Mouse (Mus musculus) midbrain, embryonic 14.5 days (tissue): ENCODE results near the gene Fnbp4. TPM values are rescaled to one million over a fixed set of nuclear protein-coding genes. Genes with fewer than 3 reads are reported as not detected.
"Not testable (repeated sequence)": the region's sequence is repeated elsewhere in the genome, so short reads cannot be mapped to it uniquely, and the experiment has no call there.

Source experiments
- ATAC-seq: fragments of 200-750 bp; cut with Nextera tagmentation; 2 replicates; pipeline ENCODE4 v1.8.0; 2017; ENCODE audit warnings: moderate number of reproducible peaks, moderate library complexity; ENCODE audit not compliant: low FRiP score, low TSS enrichment
- DNase-seq: peaks from one replicate; pipeline ENCODE4 v3.0.0-alpha.2; 2015
- H3K27ac ChIP-seq: fragments of 300-500 bp; sonication (generic); replicated peaks from 2 replicates; pipeline ENCODE4 v1.5.1; 2014; ENCODE audit warnings: mild to moderate bottlenecking, low read depth, low read length, moderate library complexity
- H3K27me3 ChIP-seq: fragments of 300-500 bp; sonication (generic); 2 replicates; pipeline ENCODE4 v1.6.1; 2014; ENCODE audit warnings: low read length, control low read depth, mixed read lengths; ENCODE audit not compliant: control insufficient read depth, insufficient read depth
- H3K36me3 ChIP-seq: fragments of 300-500 bp; sonication (generic); 2 replicates; pipeline ENCODE4 v1.6.1; 2014; ENCODE audit warnings: low read length, control low read depth; ENCODE audit not compliant: control insufficient read depth, insufficient read depth
- H3K4me1 ChIP-seq: fragments of 300-500 bp; sonication (generic); 2 replicates; pipeline ENCODE4 v1.6.1; 2014; ENCODE audit warnings: mild to moderate bottlenecking, antibody characterized with exemption, low read length, control low read depth; ENCODE audit not compliant: control insufficient read depth, insufficient read depth
- H3K4me2 ChIP-seq: fragments of 300-500 bp; sonication (generic); 2 replicates; pipeline ENCODE4 v1.6.1; 2014; ENCODE audit warnings: mild to moderate bottlenecking, low read length, moderate library complexity
- H3K4me3 ChIP-seq: fragments of 300-500 bp; sonication (generic); replicated peaks from 2 replicates; pipeline ENCODE4 v1.5.1; 2014; ENCODE audit warnings: low read depth, low read length
- H3K9ac ChIP-seq: fragments of 300-500 bp; sonication (generic); replicated peaks from 2 replicates; pipeline ENCODE4 v1.6.1; 2014; ENCODE audit warnings: mild to moderate bottlenecking, low read length, moderate library complexity
- H3K9me3 ChIP-seq: fragments of 300-500 bp; sonication (generic); 2 replicates; pipeline ENCODE4 v1.6.1; 2016; ENCODE audit warnings: low read length, control low read depth, mixed read lengths; ENCODE audit not compliant: control insufficient read depth
- WGBS: fragments of 180-500 bp; shearing (Covaris S2); extraction: QIAGEN DNeasy Blood & Tissue Kit; methylation state at CpG from one replicate; pipeline ENCODE4 v1.1.7; 2014; 5-methylcytosine and 5-hydroxymethylcytosine counted together
- polyA plus RNA-seq: library from polyadenylated mRNA; unstranded; fragments of >200 nt; fragmentation: Nextera tagmentation; extraction: Ambion mirVana; gene quantifications from 2 replicates; pipeline ENCODE4 v1.2.1, GENCODE M21; 2014

The Fnbp4 gene
- polyA plus RNA-seq, 1 experiment from 2014 or later, result 113 TPM

DNA sequence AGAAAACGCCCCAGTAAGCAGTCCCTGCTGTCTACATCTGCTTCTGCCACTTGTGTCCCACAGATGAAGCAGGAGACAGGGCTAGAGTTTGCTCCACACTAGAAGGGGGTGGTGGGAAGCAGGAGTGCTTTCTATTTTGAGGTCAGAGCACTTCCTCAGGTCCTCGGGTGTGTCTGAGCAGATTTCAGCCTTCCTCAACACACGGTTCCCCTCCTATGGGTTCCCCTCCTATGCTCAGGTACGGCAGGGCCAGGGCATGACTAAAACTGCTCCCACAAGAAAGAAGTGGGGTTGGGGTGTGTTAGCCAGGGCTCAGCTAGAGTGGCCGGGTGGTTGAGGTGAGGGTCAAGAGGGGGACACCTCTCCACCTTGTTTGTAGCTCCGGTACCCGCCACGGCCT is 65.6 kb downstream of the Fnbp4 start:
- no peak for ATAC-seq
- WGBS, result 90% methylated on average over 8 of the region's 8 CpGs
- H3K4me1 ChIP-seq, result no peaks in the 10 kb centered on the region
- H3K4me2 ChIP-seq, result no peak overlapping the region
- no peaks in the 10 kb centered on the region for H3K36me3 ChIP-seq
- H3K9me3 ChIP-seq, result no peaks in the 10 kb centered on the region
- DNase-seq, result no peak
- no peak overlapping the region for H3K4me3 ChIP-seq
- H3K27ac ChIP-seq, result no peak overlapping the region
- H3K27me3 ChIP-seq, result no peaks in the 10 kb centered on the region
- H3K9ac ChIP-seq, result no peak overlapping the region

GRCm38 (mm10) chr2:90815266-90815665 is 70.1 kb downstream of the Fnbp4 start:
- Histone ChIP-seq H3K27ac (no peak overlapping the region), H3K4me3 (no peak overlapping the region), H3K4me1 (no peaks in the 10 kb centered on the region), H3K4me2 (no peak overlapping the region), H3K9ac (no peak overlapping the region), H3K36me3 (no peaks in the 10 kb centered on the region), H3K9me3 (no peaks in the 10 kb centered on the region), H3K27me3 (no peaks in the 10 kb centered on the region)
- WGBS, result 86% methylated on average over 2 of the region's 2 CpGs
- DNase-seq (no peak), ATAC-seq (no peak)

DNA sequence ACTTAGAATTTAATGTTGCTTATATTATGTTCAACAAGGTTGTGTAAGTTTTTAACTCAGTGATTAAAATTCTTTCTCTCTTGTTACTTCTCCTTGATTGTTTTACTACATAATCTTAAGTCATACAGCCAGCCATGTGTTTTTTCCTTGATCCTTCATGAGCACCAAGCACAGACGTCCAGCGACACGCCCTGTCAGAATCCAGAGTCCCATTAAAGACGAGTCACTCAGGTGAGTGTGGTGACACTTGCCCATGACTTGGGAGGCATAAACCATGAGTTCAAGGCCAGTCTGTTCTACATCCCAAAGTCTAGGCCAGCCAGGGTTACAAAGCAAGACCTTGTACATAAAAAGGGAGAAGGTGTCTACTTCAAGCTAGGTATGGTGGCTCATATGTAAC is 71.0 kb downstream of the Fnbp4 start:
- no peak overlapping the region for H3K4me2 ChIP-seq
- H3K27ac ChIP-seq, result no peak overlapping the region
- ATAC-seq (no peak), DNase-seq (no peak)
- H3K4me1 ChIP-seq, result no peaks in the 10 kb centered on the region
- H3K4me3 ChIP-seq, result no peak overlapping the region
- 70% methylated on average over 4 of the region's 4 CpGs for WGBS
- H3K9ac ChIP-seq, result no peak overlapping the region
- H3K9me3 ChIP-seq, result no peaks in the 10 kb centered on the region
- H3K27me3 ChIP-seq, result no peaks in the 10 kb centered on the region
- H3K36me3 ChIP-seq, result no peaks in the 10 kb centered on the region

GRCm38 (mm10) chr2:90818710-90819109 is 73.5 kb downstream of the Fnbp4 start:
- Histone ChIP-seq H3K4me1 (no peaks in the 10 kb centered on the region), H3K9ac (no peak overlapping the region), H3K27ac (no peak overlapping the region), H3K4me3 (no peak overlapping the region), H3K27me3 (no peaks in the 10 kb centered on the region), H3K4me2 (no peak overlapping the region), H3K9me3 (no peaks in the 10 kb centered on the region), H3K36me3 (no peaks in the 10 kb centered on the region)
- DNase-seq (no peak), ATAC-seq (no peak)
- WGBS, result 90% methylated on average over 3 of the region's 3 CpGs

DNA sequence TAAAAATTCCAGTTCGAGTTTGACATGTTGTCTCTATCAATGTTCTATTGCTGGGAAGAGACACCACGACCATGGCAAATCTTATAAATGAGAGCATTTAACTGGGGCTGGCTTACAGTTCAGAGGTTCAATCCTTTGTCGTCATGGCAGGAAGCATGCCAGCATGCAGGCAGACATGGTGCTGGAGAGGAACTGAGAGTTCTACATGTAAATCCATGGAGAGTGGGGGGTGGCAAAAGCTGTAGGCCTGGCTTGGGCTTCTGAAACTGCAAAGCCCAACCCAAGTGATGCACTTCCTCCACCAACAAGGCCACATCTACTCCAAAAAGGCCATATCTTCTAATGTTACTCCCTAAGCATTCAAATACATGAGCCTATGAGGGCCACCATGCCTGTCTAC is 75.7 kb downstream of the Fnbp4 start:
- no peak overlapping the region for H3K4me3 ChIP-seq

GRCm38 (mm10) chr2:90822978-90823377 is 77.8 kb downstream of the Fnbp4 start:
- no peak overlapping the region for H3K4me2 ChIP-seq
- no peaks in the 10 kb centered on the region for H3K9me3 ChIP-seq
- H3K36me3 ChIP-seq, result no peaks in the 10 kb centered on the region
- no peaks in the 10 kb centered on the region for H3K4me1 ChIP-seq
- no peak for DNase-seq
- no peak overlapping the region for H3K27ac ChIP-seq
- H3K9ac ChIP-seq, result no peak overlapping the region
- ATAC-seq, result no peak
- H3K4me3 ChIP-seq, result no peak overlapping the region
- H3K27me3 ChIP-seq, result no peaks in the 10 kb centered on the region
- 84% methylated on average over 2 of the region's 2 CpGs for WGBS

More for the DNA sequence above, 75.7 kb downstream of the Fnbp4 start:
- Histone ChIP-seq H3K27me3 (no peaks in the 10 kb centered on the region), H3K9ac (no peak overlapping the region), H3K4me1 (no peaks in the 10 kb centered on the region), H3K9me3 (no peaks in the 10 kb centered on the region), H3K4me2 (no peak overlapping the region), H3K36me3 (no peaks in the 10 kb centered on the region), H3K27ac (no peak overlapping the region)
- 79% methylated on average over 3 of the region's 3 CpGs for WGBS
- ATAC-seq (no peak), DNase-seq (no peak)

DNA sequence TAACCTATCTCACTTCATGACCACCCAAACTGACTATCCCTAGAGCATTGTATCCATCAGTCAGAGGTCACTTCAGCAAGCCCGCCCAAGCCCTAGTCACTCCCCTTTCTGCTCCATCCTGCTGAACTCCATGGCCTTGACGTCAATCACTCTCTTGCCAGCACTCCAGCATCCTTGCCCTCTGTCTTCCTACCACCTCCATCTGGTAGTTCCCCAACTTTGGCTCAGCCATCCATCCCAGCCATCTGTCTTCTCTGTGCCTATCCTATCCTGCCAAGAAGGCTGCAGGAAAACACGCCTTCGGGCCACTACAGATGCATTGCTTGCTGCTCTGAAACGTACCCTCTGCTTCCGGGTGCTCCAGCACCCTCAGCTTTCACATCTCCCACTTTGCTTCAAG is 78.6 kb downstream of the Fnbp4 start:
- Histone ChIP-seq H3K9me3 (no peaks in the 10 kb centered on the region), H3K4me2 (no peak overlapping the region), H3K27me3 (no peaks in the 10 kb centered on the region), H3K9ac (no peak overlapping the region), H3K36me3 (no peaks in the 10 kb centered on the region), H3K4me3 (no peak overlapping the region), H3K4me1 (no peaks in the 10 kb centered on the region), H3K27ac (no peak overlapping the region)
- DNase-seq (no peak), ATAC-seq (no peak)
- 85% methylated on average over 6 of the region's 6 CpGs for WGBS

DNA sequence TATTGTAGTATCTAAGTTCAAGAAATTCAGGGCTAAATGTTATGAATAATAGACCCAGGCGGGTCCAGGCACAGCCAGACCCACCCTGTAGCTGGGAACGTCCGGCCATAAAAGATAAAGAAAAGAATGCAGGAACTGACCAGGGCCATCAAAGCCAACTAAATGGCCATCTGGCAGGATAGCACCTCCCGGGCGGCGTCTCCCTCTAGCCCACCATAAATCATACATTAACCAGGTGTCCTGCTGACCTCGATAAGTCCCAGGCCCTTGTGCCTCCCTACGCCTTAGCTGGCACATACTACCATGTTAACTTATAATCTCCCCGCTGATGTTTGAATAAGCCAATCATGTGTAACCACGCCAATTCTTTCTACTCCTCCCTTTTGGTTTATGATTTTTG is 79.4 kb downstream of the Fnbp4 start:
- ATAC-seq, result not testable (repeated sequence)

DNA sequence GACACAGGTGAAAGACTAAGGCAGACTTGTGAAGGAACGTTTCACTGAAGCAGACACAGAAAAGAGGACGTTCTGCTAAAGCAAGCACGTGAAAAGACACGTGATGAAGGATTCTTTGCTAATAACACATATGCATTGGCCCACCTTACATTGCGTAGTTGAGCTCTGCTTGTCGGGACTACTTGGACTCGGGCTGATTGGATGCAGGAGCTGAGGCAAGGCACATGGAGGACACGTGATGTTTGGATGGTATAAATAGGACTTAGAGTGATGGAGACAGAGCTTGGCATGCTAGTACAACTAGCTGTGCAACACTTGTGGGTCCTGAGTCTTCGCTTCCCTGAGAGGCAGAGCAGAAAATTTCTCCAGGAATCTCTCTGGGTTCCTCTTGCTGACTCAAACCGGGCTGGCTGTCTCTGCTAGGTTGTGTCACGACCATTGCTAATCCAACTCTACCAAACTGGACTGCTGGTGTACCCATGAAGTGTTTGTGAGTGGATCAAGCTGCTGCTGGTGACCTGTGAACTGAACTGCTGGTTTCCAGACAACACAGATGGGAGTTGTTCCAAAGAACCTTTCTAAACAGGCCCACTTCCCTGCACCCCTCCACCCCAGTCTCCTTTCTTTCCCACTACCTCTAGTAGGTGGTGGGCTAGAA is 80.5 kb downstream of the Fnbp4 start:
- ATAC-seq (no peak), DNase-seq (no peak)
- H3K36me3 ChIP-seq, result no peaks in the 10 kb centered on the region
- no peak overlapping the region for H3K27ac ChIP-seq
- H3K9ac ChIP-seq, result no peak overlapping the region
- H3K27me3 ChIP-seq, result no peaks in the 10 kb centered on the region
- H3K4me2 ChIP-seq, result no peak overlapping the region
- H3K4me1 ChIP-seq, result no peaks in the 10 kb centered on the region
- no peaks in the 10 kb centered on the region for H3K9me3 ChIP-seq
- no peak overlapping the region for H3K4me3 ChIP-seq
- 85% methylated on average over 11 of the region's 11 CpGs for WGBS

More for the DNA sequence above, 79.4 kb downstream of the Fnbp4 start:
- H3K27ac ChIP-seq, H3K4me1 ChIP-seq, H3K9ac ChIP-seq, H3K36me3 ChIP-seq, H3K4me2 ChIP-seq, H3K4me3 ChIP-seq, H3K9me3 ChIP-seq, H3K27me3 ChIP-seq, DNase-seq: not testable (repeated sequence)
- 88% methylated on average over 10 of the region's 10 CpGs for WGBS
